In the genomic region with DNA sequence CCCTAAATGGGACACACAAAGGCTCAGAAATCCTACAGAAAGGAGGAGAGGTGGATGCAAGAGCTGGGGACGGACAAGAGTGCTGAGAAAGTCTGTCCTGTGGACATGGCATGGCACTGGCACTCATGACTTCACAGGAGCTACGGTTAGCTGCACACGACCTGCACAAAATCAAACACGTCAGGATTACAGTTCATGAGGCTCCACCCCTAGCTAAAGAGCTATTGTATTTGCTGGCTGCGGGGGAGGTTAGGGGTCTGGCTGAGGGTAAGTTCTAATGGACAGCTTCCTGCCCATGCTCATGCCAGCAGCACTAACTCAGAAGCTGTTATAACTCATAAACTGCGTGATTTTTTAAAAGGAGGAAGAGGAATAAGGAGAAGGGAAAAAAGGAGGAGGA, we compare ENCODE assay signal across 20 mouse cellular contexts. TPM values are rescaled to one million over a fixed set of nuclear protein-coding genes. Genes with fewer than 3 reads are reported as not detected.
DNase-seq lines count a peak whose midpoint lies in the region; ATAC-seq and TF ChIP-seq lines count a peak whose summit lies in the region.
"Had no signal": no experiment of that assay in that cellular context is flagged by ENCODE, and none has a peak within 500 bp of the region (broad histone marks: within the 10 kb centered on the region; RNA-seq: fewer than 3 reads in every experiment).

No protein-coding gene starts in this region.

- POLR2A ChIA-PET in Patski (lab: Charles Lee): no interaction called here

- 32% methylated on average over 6 of the region's 6 CpGs for WGBS in heart, adult 2 months
- WGBS in kidney, embryonic 14.5 days: 12% methylated on average over 6 of the region's 6 CpGs
- WGBS in midbrain, embryonic 16.5 days: 50% methylated on average over 6 of the region's 6 CpGs

- no peaks in the 10 kb centered on the region for H3K27me3 ChIP-seq in heart, adult 2 months (ENCODE audit: control insufficient read depth, insufficient read depth, low read length)
- H3K27me3 ChIP-seq in kidney, embryonic 14.5 days (ENCODE audit: control insufficient read depth, insufficient read depth, low read length): no peaks in the 10 kb centered on the region
- H3K27me3 ChIP-seq in Patski: no peaks in the 10 kb centered on the region
- no peaks in the 10 kb centered on the region for H3K27me3 ChIP-seq in midbrain, embryonic 16.5 days (ENCODE audit: control insufficient read depth, insufficient read depth, low read depth, low read length)
- H3K27me3 ChIP-seq: embryonic facial prominence, embryonic 12.5 days; limb, embryonic 13.5 days; liver, embryonic 15.5 days; midbrain, embryonic 12.5 days had no signal

- no peaks in the 10 kb centered on the region for H3K9me3 ChIP-seq in kidney, embryonic 14.5 days (ENCODE audit: control insufficient read depth, low read length)
- H3K9me3 ChIP-seq in midbrain, embryonic 16.5 days (replicated peaks; ENCODE audit: control insufficient read depth, low read length, poor library complexity, severe bottlenecking): no peaks in the 10 kb centered on the region
- H3K9me3 ChIP-seq: embryonic facial prominence, embryonic 12.5 days; hindbrain, embryonic 10.5 days; limb, embryonic 13.5 days; liver, embryonic 15.5 days; midbrain, embryonic 12.5 days had no signal

- CTCF ChIA-PET in Patski (lab: Charles Lee): interaction anchor here (0.6 to 1.7 kb wide), 3 partner anchors 11 to 22 kb away, joined by 3 to 7 read pairs (median 5); no protein-coding TSS in a partner anchor

- DNase-seq in heart, adult 2 months: no peak
- no peak for DNase-seq in heart, adult 11 months
- no peak for DNase-seq in kidney, adult 8-10 months
- no peak for DNase-seq in Patski (ENCODE audit: low read depth, low spot score)
- no peak for DNase-seq in left cerebral cortex, postnatal 25 days (ENCODE audit: low spot score in 2 of 2)
- DNase-seq: adrenal gland, postnatal 25 days; cerebellum, adult 9-11 months; gastrocnemius, postnatal 14 days; lung, postnatal 36 days had no signal

- no peak for TF ChIP-seq EP300 in heart, adult 2 months (IDR thresholded peaks at IDR 0.05; ENCODE audit: insufficient read depth, low read depth, low read length)

- peaks cover 11% of the 10 kb centered on the region for H3K79me2 ChIP-seq in heart, adult 2 months (replicated peaks; ENCODE audit: control insufficient read depth, insufficient read depth, low read length)

- no peak overlapping the region for H3K4me2 ChIP-seq in kidney, embryonic 14.5 days (replicated peaks; ENCODE audit: low read depth, low read length)
- H3K4me2 ChIP-seq in midbrain, embryonic 16.5 days (ENCODE audit: low read length): no peak overlapping the region
- H3K4me2 ChIP-seq: embryonic facial prominence, embryonic 12.5 days; limb, embryonic 13.5 days; liver, embryonic 15.5 days; midbrain, embryonic 12.5 days had no signal

- H3K27ac ChIP-seq in heart, adult 2 months: 0 out of 2 replicates have a peak overlapping the region, but pooled peaks have one; percentile 7
- H3K27ac ChIP-seq in kidney, embryonic 14.5 days (ENCODE audit: low read depth, low read length): no peak overlapping the region
- no peak overlapping the region for H3K27ac ChIP-seq in midbrain, embryonic 16.5 days (ENCODE audit: low read length)
- H3K27ac ChIP-seq: embryonic facial prominence, embryonic 12.5 days; hindbrain, embryonic 10.5 days; left cerebral cortex, adult 2 months; limb, embryonic 13.5 days; liver, embryonic 15.5 days; midbrain, embryonic 12.5 days had no signal

- intact Hi-C loops in heart, adult 2 months (cut with DNase I): no loop called here
- intact Hi-C loops in left cerebral cortex, postnatal 25 days (cut with DNase I): no loop called here

- no peak for TF ChIP-seq POLR2A in heart, adult 2 months (IDR thresholded peaks at IDR 0.05; ENCODE audit: insufficient read depth, low read depth, low read length)

- in situ Hi-C loops in Patski (cut with MboI; ENCODE audit: low pct_unique_long_range_greater_than_20kb): no loop called here

- peak; percentile 86; the same call in 1 of the 2 replicates for ATAC-seq in kidney, embryonic 14.5 days (ENCODE audit: low FRiP score, low TSS enrichment)
- peak; percentile 77 for ATAC-seq in Patski
- peak; percentile 53; the same call in 1 of the 2 replicates for ATAC-seq in neutrophil, adult 5-6 weeks (ENCODE audit: extremely low read depth, insufficient number of reproducible peaks, low FRiP score, poor library complexity, severe bottlenecking)
- ATAC-seq in midbrain, embryonic 16.5 days: no peak
- ATAC-seq: inflammation-experienced regulatory T-cells, adult 6 months had no signal

- no peak overlapping the region for H3K4me3 ChIP-seq in heart, adult 2 months
- H3K4me3 ChIP-seq in kidney, embryonic 14.5 days (ENCODE audit: low read length): no peak overlapping the region
- no peak overlapping the region for H3K4me3 ChIP-seq in midbrain, embryonic 16.5 days (ENCODE audit: low read depth, low read length)
- H3K4me3 ChIP-seq: embryonic facial prominence, embryonic 12.5 days; hindbrain, embryonic 10.5 days; left cerebral cortex, adult 2 months; limb, embryonic 13.5 days; liver, embryonic 15.5 days; midbrain, embryonic 12.5 days; myocyte had no signal

- H3K9ac ChIP-seq in heart, adult 2 months (ENCODE audit: low read depth, low read length): no peak overlapping the region
- no peak overlapping the region for H3K9ac ChIP-seq in kidney, embryonic 14.5 days (ENCODE audit: low read depth, low read length)
- no peak overlapping the region for H3K9ac ChIP-seq in midbrain, embryonic 16.5 days (ENCODE audit: low read depth, low read length)
- H3K9ac ChIP-seq: embryonic facial prominence, embryonic 12.5 days; limb, embryonic 13.5 days; liver, embryonic 15.5 days; midbrain, embryonic 12.5 days had no signal

- H3K36me3 ChIP-seq in heart, adult 2 months (ENCODE audit: control insufficient read depth, insufficient read depth, low read length): peaks cover 46% of the 10 kb centered on the region
- peaks cover 9% of the 10 kb centered on the region; the same call in 1 of the 2 replicates for H3K36me3 ChIP-seq in kidney, embryonic 14.5 days (ENCODE audit: control insufficient read depth, insufficient read depth, low read length)
- 0 out of 2 replicates have a peak, but pooled peaks cover 6% of the 10 kb centered on the region for H3K36me3 ChIP-seq in midbrain, embryonic 16.5 days (ENCODE audit: control insufficient read depth, insufficient read depth, low read length)
- H3K36me3 ChIP-seq: embryonic facial prominence, embryonic 12.5 days; midbrain, embryonic 12.5 days had no signal

- peaks cover 10% of the 10 kb centered on the region for H3K4me1 ChIP-seq in heart, adult 2 months (ENCODE audit: control insufficient read depth, insufficient read depth, low read length)
- peaks cover 8% of the 10 kb centered on the region for H3K4me1 ChIP-seq in kidney, embryonic 14.5 days (ENCODE audit: control insufficient read depth, insufficient read depth, low read length)
- no peaks in the 10 kb centered on the region for H3K4me1 ChIP-seq in midbrain, embryonic 16.5 days (ENCODE audit: control insufficient read depth, insufficient read depth, low read length)
- H3K4me1 ChIP-seq: embryonic facial prominence, embryonic 12.5 days; limb, embryonic 13.5 days; liver, embryonic 15.5 days had no signal

- no peak for TF ChIP-seq CTCF in heart, adult 2 months (IDR thresholded peaks at IDR 0.05)
- no peak for TF ChIP-seq CTCF in Patski (IDR thresholded peaks at IDR 0.05)

RNA-seq across cellular contexts. Expression of a gene that starts 56.8 kb away (rescaled TPM):
- total RNA-seq in heart, adult 2 months (2021): 100 to 1,000 TPM; 106 to 122 TPM
- polyA plus RNA-seq in heart, adult 2 months (2012; rRNA removed): 63.1 and 107 TPM in 2 replicates
- polyA plus RNA-seq in kidney, embryonic 14.5 days (2014; fragmentation: Nextera tagmentation; extraction: Ambion mirVana): 25.1 and 35.3 TPM in 2 replicates
- 48.0 TPM for polyA plus RNA-seq in Patski (2021)
- 39.4 and 40.3 TPM in 2 replicates for total RNA-seq in neutrophil, adult 5-6 weeks (2017)
- polyA plus RNA-seq in midbrain, embryonic 16.5 days (2015; fragmentation: Nextera tagmentation; extraction: Ambion mirVana): 92.9 and 97.5 TPM in 2 replicates
- 10 to 100 TPM; 80.7 to 84.2 TPM for total RNA-seq in left cerebral cortex, postnatal 25 days (2021)
